Mouse (Mus musculus): Measurements from ENCODE around the gene Hs3st5. TPM values are rescaled to one million over a fixed set of nuclear protein-coding genes. Genes with fewer than 3 reads are reported as not detected.
A peak's percentile ranks its signal among the peaks of the same experiment; 100 is the strongest.

The Hs3st5 gene
- polyA plus RNA-seq, 2 experiments, result 0.02 TPM; not detected in 1

- Histone ChIP-seq H3K9me3 (ENCODE audit: control insufficient read depth, low read length) (no peaks in the 10 kb centered on the region), H3K27me3 (ENCODE audit: control insufficient read depth, insufficient read depth, low read length) (no peaks in the 10 kb centered on the region), H3K9ac (replicated peaks) (no peak overlapping the region), H3K4me3 (ENCODE audit: insufficient read depth in 1 of 2, low read depth in 2 of 2, low read length in 2 of 2) (no peak overlapping the region), H3K36me3 (replicated peaks; ENCODE audit: control insufficient read depth, insufficient read depth, low read depth) (no peaks in the 10 kb centered on the region), H3K4me1 (replicated peaks; ENCODE audit: control insufficient read depth in 2 of 2, insufficient read depth in 2 of 2, low read length in 1 of 2) (no peaks in the 10 kb centered on the region), H3K27ac (no peak overlapping the region), H3K4me2 (ENCODE audit: low read depth) (no peak overlapping the region)
- TF ChIP-seq EP300 (IDR thresholded peaks at IDR 0.05; ENCODE audit: low read depth) (no peak), CTCF (IDR thresholded peaks at IDR 0.05; ENCODE audit: low read depth) (no peak)
- ATAC-seq (ENCODE audit: insufficient read depth) (no peak), DNase-seq (ENCODE audit: low read depth in 3 of 3, low spot score in 3 of 3) (no peak)
- WGBS (ENCODE audit: insufficient replicate concordance), result 63% methylated on average over 3 of the region's 3 CpGs
Measured at GRCm38 (mm10) chr10:36832204-36832603, 325.6 kb downstream of the Hs3st5 start.

DNA sequence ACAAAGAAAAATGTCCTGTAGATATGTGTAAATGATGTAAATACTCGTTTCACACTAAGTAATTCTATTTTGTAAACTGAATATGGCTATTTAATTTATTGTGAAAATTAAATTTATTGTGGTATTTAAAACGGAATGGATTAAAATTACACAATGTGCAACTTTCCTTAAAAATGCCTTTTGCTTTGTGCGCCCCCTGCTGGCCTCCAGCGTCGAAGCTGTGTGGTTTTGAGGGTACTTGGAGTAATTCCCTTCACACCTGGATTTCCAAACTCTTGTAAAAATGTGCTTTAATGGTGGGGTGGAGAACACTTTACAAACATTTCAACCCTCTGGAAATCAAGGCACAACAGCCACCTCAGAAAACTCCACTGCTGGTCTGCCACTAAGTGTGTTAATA is 327.6 kb downstream of the Hs3st5 start:
- 6% methylated on average over 5 of the region's 5 CpGs for WGBS (ENCODE audit: insufficient replicate concordance)
- DNase-seq (ENCODE audit: low read depth in 3 of 3, low spot score in 3 of 3) (no peak), ATAC-seq (ENCODE audit: insufficient read depth) (no peak)
- H3K27me3 ChIP-seq (ENCODE audit: control insufficient read depth, insufficient read depth, low read length), result no peaks in the 10 kb centered on the region
- no peak overlapping the region for H3K4me2 ChIP-seq (ENCODE audit: low read depth)
- H3K27ac ChIP-seq, result no peak overlapping the region
- no peak overlapping the region for H3K4me3 ChIP-seq (ENCODE audit: insufficient read depth in 1 of 2, low read depth in 2 of 2, low read length in 2 of 2)
- H3K4me1 ChIP-seq (replicated peaks; ENCODE audit: control insufficient read depth in 2 of 2, insufficient read depth in 2 of 2, low read length in 1 of 2), result no peaks in the 10 kb centered on the region
- TF ChIP-seq EP300 (IDR thresholded peaks at IDR 0.05; ENCODE audit: low read depth), result no peak
- TF ChIP-seq CTCF (IDR thresholded peaks at IDR 0.05; ENCODE audit: low read depth), result peak; percentile 50
- no peaks in the 10 kb centered on the region for H3K36me3 ChIP-seq (replicated peaks; ENCODE audit: control insufficient read depth, insufficient read depth, low read depth)
- H3K9ac ChIP-seq (replicated peaks), result no peak overlapping the region
- H3K9me3 ChIP-seq (ENCODE audit: control insufficient read depth, low read length), result no peaks in the 10 kb centered on the region

- DNase-seq (ENCODE audit: low read depth in 3 of 3, low spot score in 3 of 3) (no peak), ATAC-seq (ENCODE audit: insufficient read depth) (no peak)
- H3K4me3 ChIP-seq (ENCODE audit: insufficient read depth in 1 of 2, low read depth in 2 of 2, low read length in 2 of 2), result no peak overlapping the region
Measured at GRCm38 (mm10) chr10:36835836-36836516, 329.4 kb downstream of the Hs3st5 start.

DNA sequence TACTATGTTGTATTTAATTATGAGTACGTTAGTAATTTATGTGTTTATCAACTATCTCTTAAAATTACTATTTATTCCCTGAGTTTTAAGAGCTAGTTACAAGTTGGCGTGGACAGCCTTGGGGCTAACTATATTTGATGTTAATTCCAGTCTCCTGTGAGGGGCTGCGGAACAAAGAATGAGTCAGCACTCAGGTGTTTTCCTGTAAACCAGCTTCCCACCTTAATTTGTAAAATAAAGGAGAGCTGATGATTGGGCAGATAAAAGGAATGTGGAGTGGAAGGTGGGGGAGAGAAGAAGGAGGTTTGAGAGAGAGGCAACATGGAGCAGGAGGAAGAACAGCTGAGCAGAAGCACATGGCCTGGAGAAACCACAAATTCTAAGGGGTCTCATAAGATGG is 343.6 kb downstream of the Hs3st5 start:
- 49% methylated on average over 3 of the region's 3 CpGs for WGBS (ENCODE audit: insufficient replicate concordance)
- no peak for DNase-seq (ENCODE audit: low read depth in 3 of 3, low spot score in 3 of 3)

More at GRCm38 (mm10) chr10:36835836-36836516, 329.4 kb downstream of the Hs3st5 start:
- Histone ChIP-seq H3K9ac (replicated peaks) (no peak overlapping the region), H3K9me3 (ENCODE audit: control insufficient read depth, low read length) (no peaks in the 10 kb centered on the region), H3K4me1 (replicated peaks; ENCODE audit: control insufficient read depth in 2 of 2, insufficient read depth in 2 of 2, low read length in 1 of 2) (no peaks in the 10 kb centered on the region), H3K27me3 (ENCODE audit: control insufficient read depth, insufficient read depth, low read length) (no peaks in the 10 kb centered on the region), H3K27ac (no peak overlapping the region), H3K36me3 (replicated peaks; ENCODE audit: control insufficient read depth, insufficient read depth, low read depth) (no peaks in the 10 kb centered on the region), H3K4me2 (ENCODE audit: low read depth) (no peak overlapping the region)
- TF ChIP-seq CTCF (IDR thresholded peaks at IDR 0.05; ENCODE audit: low read depth), result no peak
- TF ChIP-seq EP300 (IDR thresholded peaks at IDR 0.05; ENCODE audit: low read depth), result no peak
- 60% methylated on average over 5 of the region's 5 CpGs for WGBS (ENCODE audit: insufficient replicate concordance)

DNA sequence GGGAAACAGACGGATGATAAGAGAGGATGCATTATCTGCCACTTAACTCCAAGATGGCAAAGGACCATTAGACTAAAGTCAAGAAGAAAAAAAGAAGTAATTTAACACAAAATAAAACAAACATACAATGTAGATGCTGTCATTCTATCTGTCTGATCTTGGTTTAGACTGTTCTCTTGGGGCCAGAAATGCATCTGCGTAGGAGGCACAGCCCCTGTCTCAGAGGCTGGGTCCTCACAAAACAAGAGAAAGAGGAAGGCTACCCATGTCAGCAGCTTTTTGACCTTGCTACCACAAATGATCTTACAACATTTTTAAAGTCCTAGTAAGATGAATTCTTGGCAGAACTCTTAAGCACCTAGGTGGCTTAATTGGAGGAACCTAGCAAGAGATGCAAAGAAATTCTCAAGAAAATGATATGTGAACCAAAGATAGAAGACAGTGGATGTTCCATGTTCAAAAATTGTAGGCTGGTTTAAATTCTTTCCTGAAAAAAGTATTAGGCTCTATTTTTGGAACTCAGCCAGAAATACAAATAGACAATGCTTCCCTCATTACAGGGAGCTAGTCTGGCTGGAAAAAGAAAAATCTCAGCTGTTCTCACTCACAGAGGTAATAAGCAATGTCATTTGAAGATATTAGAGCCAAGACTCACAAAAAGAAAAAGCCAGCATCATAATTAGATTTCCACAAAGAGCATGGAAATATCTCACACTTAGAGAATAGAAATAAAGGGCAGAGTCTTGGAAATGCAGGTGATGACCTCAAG is 355.7 kb downstream of the Hs3st5 start:
- DNase-seq (ENCODE audit: low read depth in 3 of 3, low spot score in 3 of 3) (no peak), ATAC-seq (ENCODE audit: insufficient read depth) (no peak)
- Histone ChIP-seq H3K9ac (replicated peaks) (no peak overlapping the region), H3K4me2 (ENCODE audit: low read depth) (no peak overlapping the region), H3K27ac (no peak overlapping the region), H3K36me3 (replicated peaks; ENCODE audit: control insufficient read depth, insufficient read depth, low read depth) (no peaks in the 10 kb centered on the region), H3K27me3 (ENCODE audit: control insufficient read depth, insufficient read depth, low read length) (no peaks in the 10 kb centered on the region), H3K9me3 (ENCODE audit: control insufficient read depth, low read length) (no peaks in the 10 kb centered on the region), H3K4me3 (ENCODE audit: insufficient read depth in 1 of 2, low read depth in 2 of 2, low read length in 2 of 2) (no peak overlapping the region), H3K4me1 (replicated peaks; ENCODE audit: control insufficient read depth in 2 of 2, insufficient read depth in 2 of 2, low read length in 1 of 2) (no peaks in the 10 kb centered on the region)
- TF ChIP-seq CTCF (IDR thresholded peaks at IDR 0.05; ENCODE audit: low read depth) (no peak), EP300 (IDR thresholded peaks at IDR 0.05; ENCODE audit: low read depth) (no peak)
- 65% methylated on average over 2 of the region's 2 CpGs for WGBS (ENCODE audit: insufficient replicate concordance)

More for the DNA sequence above, 343.6 kb downstream of the Hs3st5 start:
- Histone ChIP-seq H3K4me2 (ENCODE audit: low read depth) (no peak overlapping the region), H3K4me3 (ENCODE audit: insufficient read depth in 1 of 2, low read depth in 2 of 2, low read length in 2 of 2) (no peak overlapping the region), H3K27me3 (ENCODE audit: control insufficient read depth, insufficient read depth, low read length) (no peaks in the 10 kb centered on the region), H3K9me3 (ENCODE audit: control insufficient read depth, low read length) (no peaks in the 10 kb centered on the region), H3K36me3 (replicated peaks; ENCODE audit: control insufficient read depth, insufficient read depth, low read depth) (no peaks in the 10 kb centered on the region), H3K9ac (replicated peaks) (no peak overlapping the region), H3K4me1 (replicated peaks; ENCODE audit: control insufficient read depth in 2 of 2, insufficient read depth in 2 of 2, low read length in 1 of 2) (no peaks in the 10 kb centered on the region), H3K27ac (no peak overlapping the region)
- no peak for TF ChIP-seq CTCF (IDR thresholded peaks at IDR 0.05; ENCODE audit: low read depth)
- TF ChIP-seq EP300 (IDR thresholded peaks at IDR 0.05; ENCODE audit: low read depth), result no peak
- no peak for ATAC-seq (ENCODE audit: insufficient read depth)

All from liver, embryonic 14.5 days (tissue).